Mouse (Mus musculus) C2C12 (cell line): ENCODE data around the gene Lmx1a. TPM values are rescaled to one million over a fixed set of nuclear protein-coding genes. Genes with fewer than 3 reads are reported as not detected.

Experiments used
- H3K27me3 ChIP-seq: one replicate; pipeline ENCODE4 v1.6.1; 2011; ENCODE audit not compliant: control insufficient read depth, insufficient read depth, insufficient read length
- H3K36me3 ChIP-seq: one replicate; pipeline ENCODE4 v1.6.1; 2011; ENCODE audit not compliant: control insufficient read depth, insufficient read depth
- H3K4me3 ChIP-seq: one replicate; pipeline ENCODE4 v1.5.1; 2011; ENCODE audit warnings: mild to moderate bottlenecking, control low read depth; ENCODE audit not compliant: poor library complexity, insufficient read depth, severe bottlenecking
- H3K79me2 ChIP-seq: one replicate; pipeline ENCODE4 v1.6.1; 2011; ENCODE audit not compliant: control insufficient read depth, insufficient read depth
- H3K79me3 ChIP-seq: one replicate; pipeline ENCODE4 v1.6.1; 2011; ENCODE audit warnings: low read depth, control low read depth
- H3ac ChIP-seq: one replicate; pipeline ENCODE3; 2011; ENCODE audit warnings: low read depth; ENCODE audit not compliant: control insufficient read depth, insufficient read length
- CEBPB ChIP-seq: IDR thresholded peaks from one replicate; pipeline ENCODE4 v1.6.1; 2011; ENCODE audit warnings: low read depth, mild to moderate bottlenecking, control low read depth, moderate library complexity
- CTCF ChIP-seq: IDR thresholded peaks from one replicate; pipeline ENCODE4 v1.5.1; 2011; ENCODE audit not compliant: control insufficient read depth, insufficient read depth, insufficient read length
- FOSL1 ChIP-seq: IDR thresholded peaks from one replicate; pipeline ENCODE4 v1.8.0; 2011; ENCODE audit warnings: mild to moderate bottlenecking, low read length; ENCODE audit not compliant: poor library complexity, insufficient read depth, severe bottlenecking
- MAX ChIP-seq: IDR thresholded peaks from one replicate; pipeline ENCODE4 v1.6.1; 2011; ENCODE audit warnings: mild to moderate bottlenecking, control low read depth
- MYOD1 ChIP-seq: IDR thresholded peaks from one replicate; pipeline ENCODE4 v1.6.1; 2011; ENCODE audit warnings: low read depth; ENCODE audit not compliant: control insufficient read depth, insufficient read length
- MYOG ChIP-seq: IDR thresholded peaks from one replicate; pipeline ENCODE4 v1.6.1; 2011; ENCODE audit not compliant: control insufficient read depth, insufficient read length; ENCODE audit errors: extremely low read depth
- USF1 ChIP-seq: IDR thresholded peaks from one replicate; pipeline ENCODE4 v1.6.1; 2011; ENCODE audit warnings: low read depth, mild to moderate bottlenecking, control low read depth, moderate library complexity
- polyA plus RNA-seq: library from polyadenylated mRNA; unstranded; fragments of >200 nt; fragmentation: generic; extraction: Trizol; gene quantifications from one replicate; pipeline ENCODE4 v1.2.1, GENCODE M21; 2012; ENCODE audit warnings: missing spikeins

Lmx1a gene
- polyA plus RNA-seq, 1 experiment = 0.04 TPM

DNA sequence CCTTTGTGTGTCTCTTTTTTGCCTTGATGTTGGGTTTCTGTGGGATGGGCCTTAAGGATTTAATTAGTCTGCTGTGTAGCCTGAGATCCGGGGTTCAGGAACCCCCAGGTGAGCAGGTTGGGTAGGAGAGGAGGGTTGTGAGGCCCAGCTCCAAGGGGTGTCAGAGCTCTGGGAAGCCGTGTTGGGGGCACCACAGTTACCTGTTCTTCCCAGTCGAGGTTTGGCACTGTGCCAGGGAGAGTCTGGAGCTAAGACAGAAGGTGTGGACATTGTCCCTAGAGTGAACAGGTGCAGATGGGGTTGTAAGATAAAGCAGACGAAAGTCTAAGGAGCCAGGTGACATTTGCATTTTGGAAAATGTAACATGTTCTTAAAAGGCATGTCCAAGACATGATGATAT lies 112.9 kb downstream of the Lmx1a start:
- peaks cover 45% of the 10 kb centered on the region for H3K27me3 ChIP-seq
- TF ChIP-seq MYOG = no peak
- no peak for TF ChIP-seq CEBPB
- no peak for TF ChIP-seq FOSL1
- TF ChIP-seq MYOD1 = no peak
- TF ChIP-seq CTCF = no peak
- TF ChIP-seq MAX = no peak
- no peak for TF ChIP-seq USF1
- H3K36me3 ChIP-seq = no peaks in the 10 kb centered on the region

DNA sequence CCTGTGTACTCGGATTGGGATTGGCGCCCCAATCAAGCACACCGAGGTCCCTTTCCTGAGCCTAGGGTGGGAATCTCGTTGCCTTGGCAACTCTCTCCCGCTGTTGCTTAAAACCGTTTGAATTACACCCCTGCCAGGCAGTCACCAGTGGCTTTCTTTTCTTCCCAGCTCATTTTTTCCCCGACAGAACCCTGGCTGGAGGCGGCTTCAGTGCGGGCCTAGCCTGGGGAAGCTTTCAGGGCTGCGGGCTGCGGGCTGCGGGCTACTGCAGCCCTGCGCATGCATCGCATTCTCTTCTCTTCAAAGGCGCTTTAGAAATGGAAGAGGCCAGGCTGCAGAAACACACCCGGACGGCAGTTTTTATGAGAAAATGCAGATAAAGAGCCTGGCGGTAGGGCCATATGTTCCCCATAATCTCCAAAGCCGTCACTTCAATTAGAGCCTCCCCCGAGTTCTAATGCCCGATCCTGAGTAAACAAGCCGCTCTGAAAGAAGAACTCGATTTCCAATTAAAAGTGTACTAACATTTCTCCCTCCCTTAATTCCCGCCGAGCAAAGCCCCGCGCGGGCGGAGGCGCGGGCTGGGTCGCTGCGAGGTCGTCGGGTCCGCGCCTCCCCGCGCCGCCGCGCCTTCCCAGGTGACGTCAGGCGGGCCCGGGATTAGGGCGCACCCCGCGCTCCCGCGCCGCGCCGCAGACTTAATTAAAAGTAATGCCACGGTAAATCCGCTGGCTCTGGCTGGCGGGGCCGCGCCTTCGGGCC lies 113.7 kb downstream of the Lmx1a start:
- H3K79me3 ChIP-seq = no peaks in the 10 kb centered on the region
- no peaks in the 10 kb centered on the region for H3K79me2 ChIP-seq
- TF ChIP-seq MAX = no peak
- TF ChIP-seq FOSL1 = no peak
- TF ChIP-seq CEBPB = no peak
- TF ChIP-seq USF1 = no peak
- TF ChIP-seq MYOG = no peak
- TF ChIP-seq CTCF = no peak
- TF ChIP-seq MYOD1 = no peak
- H3K4me3 ChIP-seq = no peak overlapping the region
- peaks cover 44% of the 10 kb centered on the region for H3K27me3 ChIP-seq
- no peaks in the 10 kb centered on the region for H3K36me3 ChIP-seq
- H3ac ChIP-seq = no peak overlapping the region

More for the DNA sequence above, 112.9 kb downstream of the Lmx1a start:
- Histone ChIP-seq H3ac (no peak overlapping the region), H3K79me2 (no peaks in the 10 kb centered on the region), H3K4me3 (no peak overlapping the region), H3K79me3 (no peaks in the 10 kb centered on the region)

DNA sequence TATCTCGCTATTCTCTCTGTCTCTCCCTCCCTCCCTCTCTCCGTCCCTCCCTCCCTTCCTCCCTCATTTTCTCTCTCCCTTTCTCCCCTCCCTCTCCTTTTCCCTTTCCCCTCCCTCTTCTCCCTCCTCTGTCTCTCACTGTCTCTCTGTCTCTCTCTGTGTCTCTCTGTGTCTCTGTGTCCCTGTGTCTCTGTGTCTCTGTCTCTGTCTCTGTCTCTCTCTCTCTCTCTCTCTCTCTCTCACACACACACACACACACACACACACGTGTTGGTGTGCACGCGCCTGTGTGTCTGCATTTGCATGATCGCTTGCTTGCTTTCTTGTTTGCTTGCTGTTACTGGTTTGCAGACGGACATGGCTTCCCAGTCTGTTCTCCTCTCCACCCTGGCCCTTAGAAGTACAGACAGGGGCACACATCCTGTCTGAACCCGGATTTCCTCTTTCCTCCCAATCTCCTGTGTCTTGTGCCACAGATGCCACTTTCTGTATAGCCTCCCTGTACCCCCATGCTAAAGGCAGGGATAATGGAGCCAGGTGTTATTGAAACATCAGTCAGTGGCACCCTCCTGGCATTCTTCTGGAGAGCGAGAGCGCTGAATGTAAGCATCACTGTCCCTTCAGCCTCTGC lies 114.4 kb downstream of the Lmx1a start:
- Histone ChIP-seq H3K79me2 (no peaks in the 10 kb centered on the region), H3K4me3 (no peak overlapping the region), H3K27me3 (peaks cover 42% of the 10 kb centered on the region), H3K79me3 (no peaks in the 10 kb centered on the region), H3K36me3 (no peaks in the 10 kb centered on the region), H3ac (no peak overlapping the region)
- TF ChIP-seq FOSL1 (no peak), MYOG (no peak), MYOD1 (no peak), MAX (no peak), CTCF (no peak), CEBPB (no peak), USF1 (no peak)

DNA sequence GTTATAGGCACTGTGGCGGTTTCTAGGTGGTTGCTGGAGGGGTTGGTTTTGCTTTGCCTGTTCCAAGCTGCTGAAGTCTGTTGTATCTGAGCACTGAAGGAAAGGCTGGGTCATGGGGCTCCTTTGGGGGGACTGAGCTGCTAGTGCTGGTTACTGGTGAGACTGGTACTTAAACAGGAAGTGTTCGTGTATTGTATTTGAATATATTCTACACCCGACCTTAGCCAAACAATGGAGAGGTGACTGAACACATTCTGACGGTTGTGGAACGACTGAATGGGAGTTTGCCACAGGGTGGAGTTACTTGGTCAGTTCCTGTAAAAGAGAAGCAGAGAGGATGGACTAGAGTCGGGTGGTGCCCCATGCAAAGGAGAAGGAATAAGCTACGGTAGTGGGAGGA lies 115.8 kb downstream of the Lmx1a start:
- no peak overlapping the region for H3K4me3 ChIP-seq
- H3K79me2 ChIP-seq = no peaks in the 10 kb centered on the region
- no peaks in the 10 kb centered on the region for H3K36me3 ChIP-seq
- no peak overlapping the region for H3ac ChIP-seq
- TF ChIP-seq FOSL1 (no peak), CTCF (no peak), CEBPB (no peak), MYOG (no peak), MAX (no peak)
- H3K27me3 ChIP-seq = peaks cover 42% of the 10 kb centered on the region
- no peaks in the 10 kb centered on the region for H3K79me3 ChIP-seq

DNA sequence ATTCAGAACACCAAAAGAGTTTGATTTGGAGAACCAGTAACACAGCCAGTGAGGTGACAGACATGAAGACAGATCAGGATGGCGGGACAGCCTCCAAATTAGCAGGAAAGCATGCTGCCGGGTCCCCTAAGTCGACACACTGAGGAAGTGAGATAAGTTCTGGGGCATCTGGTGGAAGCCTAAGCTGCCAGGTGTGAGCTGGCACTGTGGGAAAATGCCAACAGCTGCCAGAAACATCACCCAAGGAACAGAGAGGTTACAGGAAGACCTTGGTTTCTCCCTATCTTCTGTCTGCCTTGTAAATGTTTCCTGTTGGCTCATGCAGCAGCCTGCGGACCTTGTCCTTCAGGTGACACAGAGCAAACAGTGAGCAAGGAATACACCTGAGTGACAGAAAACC lies 122.1 kb downstream of the Lmx1a start:
- no peaks in the 10 kb centered on the region for H3K36me3 ChIP-seq
- no peak for TF ChIP-seq FOSL1
- TF ChIP-seq CTCF = no peak
- no peak for TF ChIP-seq MAX
- TF ChIP-seq MYOG = no peak
- no peak for TF ChIP-seq MYOD1
- TF ChIP-seq CEBPB = no peak
- TF ChIP-seq USF1 = no peak
- H3K79me3 ChIP-seq = no peaks in the 10 kb centered on the region

More for the DNA sequence above, 122.1 kb downstream of the Lmx1a start:
- H3K4me3 ChIP-seq = no peak overlapping the region
- H3K27me3 ChIP-seq = peaks cover 6% of the 10 kb centered on the region
- H3ac ChIP-seq = no peak overlapping the region
- H3K79me2 ChIP-seq = no peaks in the 10 kb centered on the region
